Mouse (Mus musculus): ENCODE data around the gene Cd160. TPM values are rescaled to one million over a fixed set of nuclear protein-coding genes. Genes with fewer than 3 reads are reported as not detected.
A peak's percentile ranks its signal among the peaks of the same experiment; 100 is the strongest.

Gene Cd160
- polyA plus RNA-seq, 1 experiment from 2014 or later: 0.22 TPM

DNA sequence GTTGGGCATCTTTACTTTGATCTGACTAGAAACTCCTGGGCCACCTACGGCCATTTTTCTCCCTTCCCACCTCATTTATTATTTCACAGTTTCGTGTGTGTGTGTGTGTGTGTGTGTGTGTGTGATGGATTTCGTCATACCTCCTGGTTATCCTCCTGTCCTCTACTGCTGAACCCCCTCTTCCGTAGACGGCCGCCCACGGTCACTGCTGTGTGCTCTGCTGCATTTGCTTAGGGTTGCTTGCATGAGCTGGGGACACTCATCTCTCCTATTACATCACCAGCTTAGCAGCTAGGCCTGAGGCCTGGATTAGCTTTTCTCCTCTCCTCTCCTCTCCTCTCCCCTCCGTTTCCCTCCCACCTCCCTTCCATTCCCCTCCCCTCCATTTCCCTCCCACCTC, 19.3 kb upstream of the Cd160 start:
- Histone ChIP-seq H3K4me3 (no peak overlapping the region), H3K27me3 (ENCODE audit: low read depth, poor library complexity, severe bottlenecking) (no peaks in the 10 kb centered on the region), H3K36me3 (no peaks in the 10 kb centered on the region), H3K9me3 (replicated peaks) (no peaks in the 10 kb centered on the region), H3K4me1 (peaks cover 3% of the 10 kb centered on the region; the same call in 1 of the 2 replicates), H3K27ac (replicated peaks) (no peak overlapping the region)
- WGBS: 95% methylated on average over 7 of the region's 8 CpGs
- DNase-seq (ENCODE audit: low spot score): no peak

DNA sequence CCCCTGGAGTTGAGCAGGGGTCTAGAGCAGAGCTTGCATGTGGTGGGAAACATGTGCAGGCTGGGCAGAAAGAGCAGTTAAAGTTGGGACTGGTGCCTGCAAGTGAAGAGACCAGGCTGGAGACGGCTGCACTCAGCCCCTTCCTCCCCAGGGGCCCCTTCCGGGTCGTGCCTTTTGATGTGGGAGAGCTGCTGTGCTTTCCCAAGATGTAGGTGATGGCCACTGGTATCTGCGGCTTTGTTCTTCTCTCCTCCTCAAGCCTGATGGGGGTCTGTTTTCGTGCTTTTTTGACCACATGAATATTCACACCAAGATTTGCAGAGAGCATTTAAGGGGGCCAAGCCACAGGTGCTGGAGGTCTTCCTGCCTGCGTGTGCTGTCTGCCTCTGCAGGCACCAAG, 18.5 kb upstream of the Cd160 start:
- Histone ChIP-seq H3K4me1 (peaks cover 3% of the 10 kb centered on the region; the same call in 1 of the 2 replicates), H3K4me3 (no peak overlapping the region), H3K9me3 (replicated peaks) (no peaks in the 10 kb centered on the region), H3K36me3 (no peaks in the 10 kb centered on the region), H3K27ac (replicated peaks) (no peak overlapping the region), H3K27me3 (ENCODE audit: low read depth, poor library complexity, severe bottlenecking) (no peaks in the 10 kb centered on the region)
- DNase-seq (ENCODE audit: low spot score): no peak
- 54% methylated on average over 6 of the region's 6 CpGs for WGBS

DNA sequence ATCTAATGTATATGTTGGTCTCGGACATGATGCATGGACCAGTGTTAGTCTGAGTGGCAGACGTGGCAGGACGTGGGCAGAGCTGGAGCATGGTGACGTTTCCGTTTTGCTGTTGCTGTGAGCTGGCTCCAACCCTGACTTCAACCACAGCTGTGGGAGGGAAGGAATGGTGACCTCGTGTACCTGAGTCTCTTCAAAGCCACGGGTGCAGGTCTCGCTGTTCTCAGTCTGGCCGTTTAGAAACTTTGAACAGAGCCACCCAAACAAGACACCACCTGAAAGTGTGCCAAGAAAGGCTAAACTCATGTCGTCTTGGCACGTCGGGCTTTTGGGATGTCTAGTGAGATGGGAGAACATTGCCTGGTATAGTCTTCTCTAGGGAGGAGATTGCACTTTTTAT, 17.8 kb upstream of the Cd160 start:
- Histone ChIP-seq H3K36me3 (no peaks in the 10 kb centered on the region), H3K9me3 (replicated peaks) (no peaks in the 10 kb centered on the region)
- 89% methylated on average over 12 of the region's 12 CpGs for WGBS

DNA sequence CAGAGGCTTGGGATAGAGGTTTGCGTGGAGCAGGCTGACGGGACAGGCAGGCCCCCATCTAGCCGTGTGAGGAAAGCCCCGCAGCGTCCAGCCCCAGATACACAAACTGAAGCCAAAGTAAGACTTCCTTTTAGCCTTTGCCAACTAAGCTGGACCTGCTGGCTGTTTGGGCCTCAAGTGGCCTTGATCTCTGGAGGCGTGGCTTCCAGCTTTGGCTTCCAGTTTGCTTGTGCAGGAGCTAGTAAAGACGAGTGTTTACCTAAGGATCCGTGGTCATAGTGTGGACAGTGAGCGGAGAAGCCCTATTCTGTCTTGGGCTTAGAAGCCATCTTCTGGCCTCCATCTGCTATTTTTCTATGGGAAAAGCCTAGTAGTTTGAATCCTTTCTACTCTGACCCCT, 16.7 kb upstream of the Cd160 start:
- DNase-seq (ENCODE audit: low spot score): no peak
- Histone ChIP-seq H3K9me3 (replicated peaks) (no peaks in the 10 kb centered on the region), H3K27ac (replicated peaks) (no peak overlapping the region), H3K4me1 (peaks cover 3% of the 10 kb centered on the region; the same call in 1 of the 2 replicates), H3K36me3 (no peaks in the 10 kb centered on the region), H3K27me3 (ENCODE audit: low read depth, poor library complexity, severe bottlenecking) (no peaks in the 10 kb centered on the region), H3K4me3 (no peak overlapping the region)
- WGBS: 91% methylated on average over 9 of the region's 9 CpGs

More for the DNA sequence above, 17.8 kb upstream of the Cd160 start:
- Histone ChIP-seq H3K27ac (replicated peaks) (no peak overlapping the region), H3K4me3 (no peak overlapping the region), H3K27me3 (ENCODE audit: low read depth, poor library complexity, severe bottlenecking) (no peaks in the 10 kb centered on the region), H3K4me1 (peaks cover 3% of the 10 kb centered on the region; the same call in 1 of the 2 replicates)
- no peak for DNase-seq (ENCODE audit: low spot score)

DNA sequence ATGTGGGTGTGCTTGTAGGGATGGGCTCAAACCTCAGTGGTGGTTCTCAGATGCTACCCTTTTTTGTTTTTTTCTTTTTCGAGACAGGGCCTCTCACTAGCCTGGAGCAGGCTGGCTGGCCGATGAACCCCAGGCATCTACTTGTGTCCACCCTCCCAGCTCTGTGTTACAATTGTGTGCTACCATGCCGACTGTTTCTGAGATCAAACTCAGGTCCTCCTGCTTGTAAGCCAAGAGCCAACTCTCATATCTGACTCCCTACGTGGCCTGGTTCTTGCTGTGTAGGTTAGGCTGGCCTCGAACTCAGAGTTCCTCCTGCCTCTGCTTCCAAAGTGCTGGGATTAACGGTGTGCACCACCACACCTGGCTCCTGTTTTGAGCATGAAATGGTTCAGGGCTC, 16.0 kb upstream of the Cd160 start:
- H3K36me3 ChIP-seq: no peaks in the 10 kb centered on the region
- H3K9me3 ChIP-seq (replicated peaks): no peaks in the 10 kb centered on the region
- no peak for DNase-seq (ENCODE audit: low spot score)
- H3K27ac ChIP-seq (replicated peaks): no peak overlapping the region
- H3K4me1 ChIP-seq: peaks cover 3% of the 10 kb centered on the region; the same call in 1 of the 2 replicates
- H3K27me3 ChIP-seq (ENCODE audit: low read depth, poor library complexity, severe bottlenecking): no peaks in the 10 kb centered on the region
- 91% methylated on average over 6 of the region's 6 CpGs for WGBS
- H3K4me3 ChIP-seq: no peak overlapping the region

DNA sequence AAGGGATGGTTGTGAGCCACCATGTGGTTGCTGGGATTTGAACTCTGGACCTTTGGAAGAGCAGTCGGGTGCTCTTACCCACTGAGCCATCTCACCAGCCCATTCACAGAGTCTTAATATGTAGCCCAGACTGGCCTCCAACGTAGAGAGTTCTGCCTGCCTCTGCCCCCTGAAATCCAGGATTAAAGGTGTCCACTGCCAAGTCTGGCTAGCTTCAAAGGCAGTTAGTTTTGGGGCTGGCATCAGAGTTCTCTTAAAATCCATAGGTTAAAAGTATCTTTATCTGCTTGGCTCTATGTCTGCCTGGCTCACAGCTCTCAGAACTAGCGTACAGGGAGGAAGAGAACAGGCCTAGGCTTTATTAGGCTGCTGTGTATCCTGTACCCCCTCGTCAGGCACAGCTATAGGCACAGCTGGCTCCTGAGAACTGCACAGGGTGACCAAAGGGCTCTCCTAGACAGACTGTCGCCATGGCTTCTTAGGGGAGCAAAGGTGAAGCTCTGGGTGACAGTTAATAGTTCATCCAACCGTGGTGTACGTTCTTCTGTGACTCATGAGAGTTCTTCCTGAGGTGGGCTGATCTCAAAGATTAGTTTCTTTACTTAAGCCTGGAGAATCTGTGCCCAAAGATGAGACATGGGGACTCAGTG, 10.0 kb upstream of the Cd160 start:
- Histone ChIP-seq H3K27me3 (ENCODE audit: low read depth, poor library complexity, severe bottlenecking) (no peaks in the 10 kb centered on the region), H3K27ac (replicated peaks) (no peak overlapping the region), H3K36me3 (no peaks in the 10 kb centered on the region), H3K9me3 (replicated peaks) (no peaks in the 10 kb centered on the region), H3K4me3 (no peak overlapping the region), H3K4me1 (no peaks in the 10 kb centered on the region)
- DNase-seq (ENCODE audit: low spot score): no peak
- WGBS: 85% methylated on average over 7 of the region's 7 CpGs

DNA sequence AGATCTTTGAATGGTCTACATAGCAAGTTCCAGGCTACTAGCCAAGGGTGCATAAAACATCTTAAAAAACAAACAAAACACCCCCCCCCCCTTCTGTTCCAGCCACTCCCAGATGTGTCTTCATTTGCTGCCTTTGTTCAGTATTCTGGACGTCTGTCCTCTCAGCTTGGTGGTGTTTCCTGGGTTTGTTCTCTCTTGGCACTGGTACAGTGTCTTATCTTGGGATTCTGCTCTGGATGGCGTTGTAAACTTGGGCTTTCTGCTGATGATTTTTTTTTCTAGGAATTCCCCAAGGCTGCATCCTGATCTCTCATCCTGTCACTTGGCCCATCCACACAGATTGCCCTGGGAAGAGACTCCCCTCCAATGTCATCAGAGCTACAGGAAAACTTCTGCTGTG, 7.3 kb upstream of the Cd160 start:
- peaks cover 8% of the 10 kb centered on the region for H3K4me1 ChIP-seq
- WGBS: 78% methylated on average over 2 of the region's 2 CpGs
- H3K36me3 ChIP-seq: no peaks in the 10 kb centered on the region
- H3K27ac ChIP-seq (replicated peaks): no peak overlapping the region
- H3K27me3 ChIP-seq (ENCODE audit: low read depth, poor library complexity, severe bottlenecking): no peaks in the 10 kb centered on the region
- H3K4me3 ChIP-seq: no peak overlapping the region
- no peaks in the 10 kb centered on the region for H3K9me3 ChIP-seq (replicated peaks)
- no peak for DNase-seq (ENCODE audit: low spot score)

DNA sequence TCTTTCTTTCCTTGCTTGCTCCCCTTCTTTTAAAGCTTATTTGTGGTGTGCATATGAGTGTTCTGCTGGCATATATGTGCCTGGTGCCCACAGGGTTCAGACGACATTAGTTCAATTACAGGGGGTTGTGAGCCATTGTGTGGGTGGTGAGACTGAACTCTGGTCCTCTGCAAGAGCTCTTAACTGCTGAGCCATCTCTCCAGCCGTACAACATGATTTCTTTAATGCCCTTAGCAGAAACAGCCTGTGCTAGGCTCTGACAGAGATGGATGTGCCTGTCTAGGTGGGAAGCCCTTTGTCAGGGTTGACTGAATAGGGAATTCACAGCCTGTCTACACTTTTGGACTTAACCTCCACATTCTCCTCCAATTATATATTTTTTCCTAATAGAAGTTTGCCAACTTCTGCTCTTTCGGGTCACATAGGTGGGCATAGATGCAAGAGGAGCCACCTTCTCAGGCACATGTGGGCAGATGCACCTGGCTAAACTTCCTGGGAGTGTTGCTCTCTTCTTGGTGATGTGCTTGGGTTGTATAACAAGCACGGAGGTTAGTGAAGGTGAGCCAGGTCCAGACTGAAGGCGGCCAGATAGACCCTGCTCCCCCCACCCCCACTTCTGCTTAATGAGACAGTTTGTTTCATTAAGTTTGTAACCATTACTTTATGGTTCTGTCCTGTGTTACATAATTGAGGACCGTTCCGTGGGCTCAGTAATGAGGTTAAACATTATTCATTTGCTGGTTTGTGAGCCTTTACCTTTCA, 5.6 kb upstream of the Cd160 start:
- no peak for DNase-seq (ENCODE audit: low spot score)
- Histone ChIP-seq H3K9me3 (replicated peaks) (no peaks in the 10 kb centered on the region), H3K4me1 (peaks cover 12% of the 10 kb centered on the region), H3K36me3 (no peaks in the 10 kb centered on the region), H3K27ac (replicated peaks) (no peak overlapping the region), H3K27me3 (ENCODE audit: low read depth, poor library complexity, severe bottlenecking) (no peaks in the 10 kb centered on the region), H3K4me3 (no peak overlapping the region)
- WGBS: 86% methylated on average over 7 of the region's 7 CpGs

DNA sequence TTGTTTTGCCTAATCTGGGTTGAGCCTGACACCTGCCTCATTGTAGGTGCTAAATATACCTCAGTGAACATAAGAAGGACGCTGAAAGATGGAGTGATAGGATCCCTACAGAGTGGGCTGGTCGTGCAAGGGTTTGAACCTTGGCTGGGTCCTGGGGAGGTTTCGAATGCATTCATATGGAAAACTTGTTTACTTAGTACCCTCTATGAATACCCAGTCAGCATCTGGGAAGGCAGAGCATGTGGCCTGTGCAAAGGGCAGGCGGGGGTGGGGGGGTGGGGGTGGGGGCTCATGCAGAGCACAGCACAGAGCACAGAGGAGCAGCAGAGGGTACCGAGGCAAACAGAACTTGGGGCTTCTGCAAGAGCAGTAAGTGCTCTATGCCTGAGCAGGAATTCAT, 3.8 kb upstream of the Cd160 start:
- Histone ChIP-seq H3K4me3 (no peak overlapping the region), H3K27ac (replicated peaks) (0 out of 2 replicates have a peak overlapping the region, but pooled peaks have one; percentile 34), H3K27me3 (ENCODE audit: low read depth, poor library complexity, severe bottlenecking) (no peaks in the 10 kb centered on the region), H3K36me3 (no peaks in the 10 kb centered on the region), H3K4me1 (peaks cover 19% of the 10 kb centered on the region), H3K9me3 (replicated peaks) (no peaks in the 10 kb centered on the region)
- no peak for DNase-seq (ENCODE audit: low spot score)
- 33% methylated on average over 5 of the region's 5 CpGs for WGBS

DNA sequence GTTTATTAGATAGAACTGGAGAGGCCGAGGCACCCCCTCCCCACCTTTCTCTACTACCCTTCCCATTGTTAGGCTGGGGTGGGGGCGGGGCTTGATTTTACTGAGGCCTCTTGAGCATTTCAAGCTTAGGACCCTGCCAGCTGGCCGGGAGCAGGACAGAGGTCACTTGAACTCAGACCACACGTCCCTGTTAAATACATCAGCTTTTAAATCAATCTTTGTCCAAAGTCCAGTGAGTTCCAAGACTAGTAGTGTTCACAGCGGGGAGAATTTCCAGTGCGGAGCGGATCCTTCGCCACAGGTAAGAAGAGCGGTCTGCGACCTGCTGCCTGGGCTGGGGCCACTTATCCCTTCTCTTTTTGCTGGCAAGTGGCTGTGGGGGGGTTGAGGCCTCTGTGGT, 705 bp upstream of the Cd160 start:
- no peak for DNase-seq (ENCODE audit: low spot score)
- no peak overlapping the region for H3K4me3 ChIP-seq
- peak overlapping the region; percentile 13; the same call in 1 of the 2 replicates for H3K27ac ChIP-seq (replicated peaks)
- no peaks in the 10 kb centered on the region for H3K27me3 ChIP-seq (ENCODE audit: low read depth, poor library complexity, severe bottlenecking)
- no peaks in the 10 kb centered on the region for H3K36me3 ChIP-seq
- WGBS: 78% methylated on average over 10 of the region's 10 CpGs
- peaks cover 26% of the 10 kb centered on the region for H3K4me1 ChIP-seq
- H3K9me3 ChIP-seq (replicated peaks): no peaks in the 10 kb centered on the region

DNA sequence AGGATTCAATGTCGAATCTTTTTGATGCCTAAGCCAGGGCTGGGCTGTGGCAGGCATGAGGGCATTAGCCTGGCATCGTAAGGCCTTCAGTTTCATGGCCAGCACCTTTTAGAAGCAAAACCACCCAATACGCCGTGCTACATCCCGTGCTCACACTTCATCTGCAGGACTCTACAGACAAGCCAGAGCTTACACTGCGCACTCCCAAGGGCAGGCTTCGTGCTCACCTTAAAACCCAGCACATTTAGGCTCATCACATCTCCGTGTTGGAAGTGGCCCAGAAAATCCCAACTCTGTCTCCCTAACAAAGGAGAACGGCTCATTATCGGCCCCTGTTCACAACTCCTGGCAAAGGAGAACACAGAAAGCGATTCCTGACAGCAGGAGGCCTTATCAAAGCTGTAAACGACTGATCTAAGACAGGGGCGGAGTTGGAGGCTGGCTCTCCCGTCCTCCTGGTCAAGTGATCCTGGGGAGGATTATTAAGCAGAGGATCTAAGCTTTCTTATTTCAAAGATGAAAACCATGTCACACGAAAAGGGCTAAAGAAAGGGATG, 765 bp downstream of the Cd160 start:
- Histone ChIP-seq H3K4me1 (peaks cover 26% of the 10 kb centered on the region), H3K9me3 (replicated peaks) (no peaks in the 10 kb centered on the region), H3K4me3 (no peak overlapping the region), H3K27me3 (ENCODE audit: low read depth, poor library complexity, severe bottlenecking) (no peaks in the 10 kb centered on the region), H3K36me3 (no peaks in the 10 kb centered on the region), H3K27ac (replicated peaks) (0 out of 2 replicates have a peak overlapping the region, but pooled peaks have one; percentile 33)
- 37% methylated on average over 15 of the region's 15 CpGs for WGBS
- no peak for DNase-seq (ENCODE audit: low spot score)

DNA sequence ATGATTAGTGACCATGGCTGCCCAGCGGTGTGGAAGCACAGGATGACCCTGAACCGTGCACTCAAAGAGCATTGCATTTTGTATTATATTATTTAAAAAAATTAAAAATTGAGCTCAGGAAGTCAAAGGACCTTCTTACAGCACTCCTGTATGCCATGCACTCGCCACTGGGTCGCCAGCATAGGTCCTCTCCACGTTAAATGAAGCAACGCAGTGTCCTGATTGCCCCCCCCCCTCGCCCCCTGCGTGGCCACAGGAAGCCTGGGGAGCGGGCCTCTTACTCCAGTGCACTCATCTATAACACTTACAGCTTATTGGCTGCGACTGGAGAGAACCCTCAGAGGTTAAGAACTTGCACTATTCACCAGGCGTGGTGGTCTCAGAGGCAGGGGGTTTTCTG, 3.9 kb downstream of the Cd160 start:
- Histone ChIP-seq H3K9me3 (replicated peaks) (no peaks in the 10 kb centered on the region), H3K27ac (replicated peaks) (no peak overlapping the region), H3K36me3 (no peaks in the 10 kb centered on the region), H3K4me3 (no peak overlapping the region), H3K4me1 (peaks cover 18% of the 10 kb centered on the region), H3K27me3 (ENCODE audit: low read depth, poor library complexity, severe bottlenecking) (no peaks in the 10 kb centered on the region)
- 41% methylated on average over 11 of the region's 11 CpGs for WGBS
- no peak for DNase-seq (ENCODE audit: low spot score)

DNA sequence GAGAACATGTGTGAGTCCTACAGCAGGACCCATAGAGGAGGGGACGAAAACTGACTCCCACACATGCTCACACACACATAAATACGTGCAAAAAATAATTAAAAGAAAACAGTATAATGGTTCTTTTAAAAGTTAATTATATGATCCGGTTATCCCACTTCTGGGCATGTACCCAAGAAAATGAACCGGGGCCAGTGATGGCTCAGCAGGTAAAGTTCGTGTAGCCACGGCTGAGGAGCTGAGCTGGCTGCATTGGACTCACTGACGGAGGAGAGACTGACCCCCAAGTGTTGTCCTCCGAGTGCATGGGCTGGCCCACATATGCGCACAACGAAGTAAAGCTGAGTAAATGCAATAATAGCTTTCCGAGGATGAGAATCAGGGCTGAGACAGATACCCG, 4.5 kb downstream of the Cd160 start:
- H3K27me3 ChIP-seq (ENCODE audit: low read depth, poor library complexity, severe bottlenecking): no peaks in the 10 kb centered on the region
- DNase-seq (ENCODE audit: low spot score): no peak
- H3K9me3 ChIP-seq (replicated peaks): no peaks in the 10 kb centered on the region
- no peaks in the 10 kb centered on the region for H3K36me3 ChIP-seq
- WGBS: 87% methylated on average over 12 of the region's 12 CpGs
- H3K4me1 ChIP-seq: peaks cover 12% of the 10 kb centered on the region
- H3K4me3 ChIP-seq: no peak overlapping the region
- H3K27ac ChIP-seq (replicated peaks): no peak overlapping the region

All from midbrain, embryonic 10.5 days (tissue).